Mouse (Mus musculus): ENCODE measurements around the gene Gcnt7. TPM values are rescaled to one million over a fixed set of nuclear protein-coding genes. Genes with fewer than 3 reads are reported as not detected.

Gene Gcnt7
- not detected for total RNA-seq (2021)
- long read RNA-seq, experiment 1, partial matches to known transcripts = 0 of 10 reads
- long read RNA-seq, experiment 1, other reads (novel, unspliced or antisense) = 10 of 10 reads
- long read RNA-seq, experiment 2, partial matches to known transcripts = 0 of 18 reads
- long read RNA-seq, experiment 2, other reads (novel, unspliced or antisense) = 18 of 18 reads

DNA sequence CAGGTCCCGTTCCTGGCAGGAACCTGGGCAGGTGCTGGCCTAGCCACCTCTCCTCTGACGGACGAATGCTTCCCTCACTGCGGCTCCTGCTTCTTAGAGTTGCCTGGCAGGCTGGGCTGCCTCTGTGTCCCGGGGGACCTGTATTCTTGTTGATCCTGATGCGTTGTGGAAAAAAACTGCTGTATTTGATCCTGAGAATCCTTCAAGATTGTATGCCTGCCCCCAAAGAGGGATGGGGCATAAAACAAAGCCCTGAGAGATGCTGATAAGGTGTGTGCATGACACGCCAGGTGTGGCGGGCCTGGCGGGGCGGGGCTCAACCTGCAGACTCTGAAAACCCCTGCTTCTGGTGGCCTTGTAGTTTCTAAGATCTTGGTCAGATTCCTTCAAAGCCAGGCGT is at the start of gene Gcnt7:
Gene Gcnt7 (minus strand): TSS at position 101 of the 400 bp plus-strand sequence.
- Histone ChIP-seq H3K4me3 (no peak within 1 kb of the TSS), H3K27ac (no peak within 1 kb of the TSS)
- no peak for TF ChIP-seq CTCF (IDR thresholded peaks at IDR 0.05)
- intact Hi-C loops (cut with DNase I) = no loop called here
- DNase-seq (ENCODE audit: extremely low spot score in 1 of 2, low spot score in 2 of 2) = no peak

GRCm38 (mm10) chr2:172506121-172506520 is 47.7 kb upstream of the Gcnt7 start:
- intact Hi-C loops (cut with DNase I) = no loop called here
- no peak for DNase-seq (ENCODE audit: extremely low spot score in 1 of 2, low spot score in 2 of 2)
- no peak overlapping the region for H3K27ac ChIP-seq
- TF ChIP-seq CTCF (IDR thresholded peaks at IDR 0.05) = no peak
- no peak overlapping the region for H3K4me3 ChIP-seq

GRCm38 (mm10) chr2:172502168-172502567 is 43.8 kb upstream of the Gcnt7 start:
- intact Hi-C loops (cut with DNase I) = no loop called here
- H3K4me3 ChIP-seq = no peak overlapping the region
- no peak for DNase-seq (ENCODE audit: extremely low spot score in 1 of 2, low spot score in 2 of 2)
- TF ChIP-seq CTCF (IDR thresholded peaks at IDR 0.05) = no peak
- H3K27ac ChIP-seq = no peak overlapping the region

DNA sequence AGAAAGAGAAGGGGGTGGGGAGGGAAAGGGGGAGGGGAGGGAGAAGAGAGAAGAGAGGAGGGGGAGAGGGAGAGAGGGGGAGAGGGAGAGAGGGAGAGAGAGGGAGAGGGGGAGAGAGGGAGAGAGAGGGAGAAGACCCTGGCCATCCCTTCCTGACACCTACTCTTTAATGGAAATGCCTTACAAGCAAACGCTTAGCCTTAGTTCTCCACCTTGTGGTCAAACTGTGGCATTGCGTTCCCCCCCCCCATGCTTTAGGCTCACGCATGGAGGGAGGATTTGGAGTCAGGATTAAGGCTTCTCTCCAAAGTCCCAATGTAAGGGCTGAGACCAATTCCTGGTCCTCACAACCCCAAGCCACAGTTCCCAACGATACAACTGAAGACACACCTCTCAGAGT is 42.9 kb upstream of the Gcnt7 start:
- DNase-seq (ENCODE audit: extremely low spot score in 1 of 2, low spot score in 2 of 2) = peak in 1 of 2 experiments; percentile 16
- peak; percentile 66 for TF ChIP-seq CTCF (IDR thresholded peaks at IDR 0.05)
- Histone ChIP-seq H3K4me3 (no peak overlapping the region), H3K27ac (no peak overlapping the region)
- intact Hi-C loops (cut with DNase I) = loop anchor here (2.0 kb wide), 1 partner anchor 279 kb away; no protein-coding TSS in a partner anchor

- no peak for DNase-seq (ENCODE audit: extremely low spot score in 1 of 2, low spot score in 2 of 2)
- intact Hi-C loops (cut with DNase I) = loop anchor here (2.0 kb wide), 1 partner anchor 278 kb away; no protein-coding TSS in a partner anchor
- no peak overlapping the region for H3K27ac ChIP-seq
- no peak for TF ChIP-seq CTCF (IDR thresholded peaks at IDR 0.05)
- no peak overlapping the region for H3K4me3 ChIP-seq
Observed at GRCm38 (mm10) chr2:172500752-172501316, 42.4 kb upstream of the Gcnt7 start.

GRCm38 (mm10) chr2:172498823-172499222 is 40.4 kb upstream of the Gcnt7 start:
- no peak overlapping the region for H3K27ac ChIP-seq
- DNase-seq (ENCODE audit: extremely low spot score in 1 of 2, low spot score in 2 of 2) = no peak
- intact Hi-C loops (cut with DNase I) = no loop called here
- H3K4me3 ChIP-seq = no peak overlapping the region
- TF ChIP-seq CTCF (IDR thresholded peaks at IDR 0.05) = no peak

GRCm38 (mm10) chr2:172496736-172497345 is 38.4 kb upstream of the Gcnt7 start:
- intact Hi-C loops (cut with DNase I) = no loop called here
- no peak for DNase-seq (ENCODE audit: extremely low spot score in 1 of 2, low spot score in 2 of 2)

GRCm38 (mm10) chr2:172484696-172485370 is 26.4 kb upstream of the Gcnt7 start:
- TF ChIP-seq CTCF (IDR thresholded peaks at IDR 0.05) = no peak
- H3K4me3 ChIP-seq = no peak overlapping the region
- intact Hi-C loops (cut with DNase I) = no loop called here
- no peak for DNase-seq (ENCODE audit: extremely low spot score in 1 of 2, low spot score in 2 of 2)
- no peak overlapping the region for H3K27ac ChIP-seq

More at GRCm38 (mm10) chr2:172496736-172497345, 38.4 kb upstream of the Gcnt7 start:
- Histone ChIP-seq H3K4me3 (no peak overlapping the region), H3K27ac (no peak overlapping the region)
- no peak for TF ChIP-seq CTCF (IDR thresholded peaks at IDR 0.05)

DNA sequence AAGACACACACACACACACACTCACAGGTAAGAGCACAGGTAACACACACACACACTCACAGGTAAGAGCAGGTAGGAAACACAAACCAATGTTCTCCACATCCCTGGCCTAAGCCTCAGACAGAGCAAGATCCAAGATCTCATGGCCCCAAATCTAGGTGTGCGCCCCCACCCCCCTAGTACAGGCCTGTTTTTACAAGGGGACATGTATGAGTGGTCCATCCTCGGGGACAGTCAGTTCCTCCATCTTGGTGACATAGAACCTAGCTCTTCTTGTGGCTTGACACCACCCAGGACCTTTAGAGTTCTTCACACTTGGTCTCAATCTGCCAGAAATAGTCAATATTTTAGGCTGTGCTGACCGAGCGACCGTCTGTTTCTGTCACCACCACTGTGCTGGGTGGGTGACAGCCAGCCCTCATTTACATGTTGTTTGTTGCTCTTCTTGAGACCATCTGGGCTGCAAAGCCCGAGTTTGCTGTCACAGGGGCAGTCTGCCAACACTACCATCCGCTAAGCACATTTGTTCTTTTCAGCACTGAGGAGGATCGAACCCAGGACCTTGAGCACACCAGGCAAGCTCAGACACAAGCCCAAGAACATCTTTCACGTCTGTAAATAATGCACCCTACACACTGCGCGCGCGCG is 25.5 kb upstream of the Gcnt7 start:
- Histone ChIP-seq H3K4me3 (no peak overlapping the region), H3K27ac (no peak overlapping the region)
- no peak for TF ChIP-seq CTCF (IDR thresholded peaks at IDR 0.05)
- intact Hi-C loops (cut with DNase I) = no loop called here
- no peak for DNase-seq (ENCODE audit: extremely low spot score in 1 of 2, low spot score in 2 of 2)

GRCm38 (mm10) chr2:172481654-172482385 is 23.4 kb upstream of the Gcnt7 start:
- TF ChIP-seq CTCF (IDR thresholded peaks at IDR 0.05) = no peak
- Histone ChIP-seq H3K4me3 (no peak overlapping the region), H3K27ac (no peak overlapping the region)
- DNase-seq (ENCODE audit: extremely low spot score in 1 of 2, low spot score in 2 of 2) = no peak
- intact Hi-C loops (cut with DNase I) = no loop called here

- TF ChIP-seq CTCF (IDR thresholded peaks at IDR 0.05) = no peak
- intact Hi-C loops (cut with DNase I) = no loop called here
- Histone ChIP-seq H3K4me3 (no peak overlapping the region), H3K27ac (no peak overlapping the region)
- DNase-seq (ENCODE audit: extremely low spot score in 1 of 2, low spot score in 2 of 2) = no peak
Observed at GRCm38 (mm10) chr2:172480296-172480695, 21.9 kb upstream of the Gcnt7 start.
